In genomic region chr14:30886204-30886603, GRCm38 (mm10) we compare ENCODE assay signal across 25 mouse cellular contexts. TPM values are rescaled to one million over a fixed set of nuclear protein-coding genes. Genes with fewer than 3 reads are reported as not detected.
A peak's percentile ranks its signal among the peaks of the same experiment; 100 is the strongest.
DNase-seq lines count a peak whose midpoint lies in the region; ATAC-seq and TF ChIP-seq lines count a peak whose summit lies in the region.
"Had no signal": no experiment of that assay in that cellular context is flagged by ENCODE, and none has a peak within 500 bp of the region (broad histone marks: within the 10 kb centered on the region; RNA-seq: fewer than 3 reads in every experiment).

Gene Itih4 (plus strand): TSS chr14:30886476.

- 0 out of 2 replicates have a peak, but pooled peaks have one; percentile 10 for TF ChIP-seq EP300 in liver, postnatal 0 days (IDR thresholded peaks at IDR 0.05; ENCODE audit: low read depth)

- peak within 1 kb of the TSS; percentile 93 for H3K9ac ChIP-seq in liver, adult 2 months (ENCODE audit: low read depth, low read length)
- no peak within 1 kb of the TSS for H3K9ac ChIP-seq in liver, embryonic 11.5 days (ENCODE audit: low read depth, low read length)
- no peak within 1 kb of the TSS for H3K9ac ChIP-seq in liver, embryonic 13.5 days
- H3K9ac ChIP-seq in liver, postnatal 0 days (replicated peaks) = peak within 1 kb of the TSS; percentile 52
- H3K9ac ChIP-seq: embryonic facial prominence, embryonic 15.5 days; forebrain, embryonic 12.5 days; forebrain, postnatal 0 days; heart, embryonic 13.5 days; hindbrain, embryonic 15.5 days had no signal

- peaks cover 22% of the 10 kb centered on the region for H3K36me3 ChIP-seq in liver, adult 2 months (ENCODE audit: control insufficient read depth, insufficient read depth, low read length)
- H3K36me3 ChIP-seq in liver, embryonic 11.5 days (ENCODE audit: control insufficient read depth, insufficient read depth, low read length) = no peaks in the 10 kb centered on the region
- no peaks in the 10 kb centered on the region for H3K36me3 ChIP-seq in liver, embryonic 13.5 days
- H3K36me3 ChIP-seq in liver, postnatal 0 days (replicated peaks; ENCODE audit: insufficient read depth, low read length) = no peaks in the 10 kb centered on the region
- H3K36me3 ChIP-seq: embryonic facial prominence, embryonic 15.5 days; forebrain, embryonic 12.5 days; G1E; heart, embryonic 13.5 days; hindbrain, embryonic 15.5 days had no signal

- no peak for DNase-seq in adrenal gland, postnatal 10 days
- DNase-seq in adrenal gland, postnatal 25 days = no peak
- peak; percentile 97 for DNase-seq in liver, adult 2 months (ENCODE audit: extremely low read depth, low read depth, low spot score)
- DNase-seq in liver, embryonic 11.5 days (ENCODE audit: low spot score) = no peak
- DNase-seq in liver, embryonic 13.5 days = no peak
- DNase-seq in liver, postnatal 0 days = peak; percentile 70
- DNase-seq in layer of hippocampus, adult 2 months (ENCODE audit: low spot score in 2 of 2) = no peak
- DNase-seq: B cell, adult 2 months; cerebellum, adult 11 months; cerebellum, adult 8-10 months; cerebellum, postnatal 14 days; embryo, embryonic 11 days; forebrain, postnatal 0 days; gastrocnemius, postnatal 25 days; heart, adult 11 months; heart, postnatal 36 days had no signal

- ATAC-seq in liver, embryonic 11.5 days (replicated peaks; ENCODE audit: low FRiP score) = no peak
- no peak for ATAC-seq in liver, embryonic 13.5 days (ENCODE audit: low read depth)
- ATAC-seq in liver, postnatal 0 days = peak; percentile 72
- ATAC-seq: CD4-positive, CD25-positive, alpha-beta regulatory T cell, adult 4 months; forebrain, postnatal 0 days had no signal

- peak; percentile 85 for TF ChIP-seq POLR2A in liver, adult 2 months (IDR thresholded peaks at IDR 0.05; ENCODE audit: extremely low read depth, insufficient read depth, low read length)

- H3K4me3 ChIP-seq in liver, adult 2 months (ENCODE audit: insufficient read depth, low read depth, low read length) = peak within 1 kb of the TSS; percentile 77
- no peak within 1 kb of the TSS for H3K4me3 ChIP-seq in liver, embryonic 11.5 days (ENCODE audit: low read depth, low read length)
- no peak within 1 kb of the TSS for H3K4me3 ChIP-seq in liver, embryonic 13.5 days (replicated peaks)
- peak within 1 kb of the TSS; percentile 41 for H3K4me3 ChIP-seq in liver, postnatal 0 days (ENCODE audit: low read depth, low read length)
- no peak within 1 kb of the TSS for H3K4me3 ChIP-seq in layer of hippocampus, adult 2 months
- H3K4me3 ChIP-seq: embryonic facial prominence, embryonic 15.5 days; forebrain, embryonic 12.5 days; heart, embryonic 13.5 days; hindbrain, embryonic 15.5 days had no signal

- no peak within 1 kb of the TSS for H3K4me2 ChIP-seq in liver, embryonic 11.5 days
- peak within 1 kb of the TSS; percentile 25 for H3K4me2 ChIP-seq in liver, embryonic 13.5 days
- H3K4me2 ChIP-seq in liver, postnatal 0 days (ENCODE audit: low read depth, low read length) = peak within 1 kb of the TSS; percentile 66
- H3K4me2 ChIP-seq: embryonic facial prominence, embryonic 15.5 days; forebrain, embryonic 12.5 days; heart, embryonic 13.5 days; hindbrain, embryonic 15.5 days had no signal

- no peak for TF ChIP-seq CTCF in liver, adult 2 months (IDR thresholded peaks at IDR 0.05; ENCODE audit: low read depth, low read length)
- no peak for TF ChIP-seq CTCF in liver, postnatal 0 days (IDR thresholded peaks at IDR 0.05; ENCODE audit: low read depth)
- TF ChIP-seq CTCF in layer of hippocampus, adult 2 months (conservative IDR thresholded peaks at IDR 0.05) = no peak

- H3K9me3 ChIP-seq in liver, embryonic 11.5 days (ENCODE audit: control insufficient read depth, low read length) = no peaks in the 10 kb centered on the region
- H3K9me3 ChIP-seq in liver, embryonic 13.5 days (replicated peaks) = no peaks in the 10 kb centered on the region
- no peaks in the 10 kb centered on the region for H3K9me3 ChIP-seq in liver, postnatal 0 days (ENCODE audit: low read length)
- H3K9me3 ChIP-seq: embryonic facial prominence, embryonic 15.5 days; forebrain, embryonic 12.5 days; G1E; heart, embryonic 13.5 days; hindbrain, embryonic 15.5 days had no signal

- WGBS in liver, adult 2 months = 32% methylated on average over 3 of the region's 3 CpGs
- 80% methylated on average over 3 of the region's 3 CpGs for WGBS in liver, embryonic 11.5 days
- WGBS in liver, embryonic 13.5 days (ENCODE audit: insufficient replicate concordance) = 61% methylated on average over 3 of the region's 3 CpGs
- WGBS in liver, postnatal 0 days (ENCODE audit: insufficient replicate concordance) = 65% methylated on average over 3 of the region's 3 CpGs

- peak within 1 kb of the TSS; percentile 99 for H3K27ac ChIP-seq in liver, adult 2 months (replicated peaks; ENCODE audit: insufficient read depth, low read depth, low read length)
- no peak within 1 kb of the TSS for H3K27ac ChIP-seq in liver, embryonic 11.5 days (ENCODE audit: low read depth, low read length)
- peak within 1 kb of the TSS; percentile 47 for H3K27ac ChIP-seq in liver, embryonic 13.5 days
- H3K27ac ChIP-seq in liver, postnatal 0 days (ENCODE audit: low read depth) = peak within 1 kb of the TSS; percentile 78
- H3K27ac ChIP-seq in layer of hippocampus, adult 2 months = no peak within 1 kb of the TSS
- H3K27ac ChIP-seq: embryonic facial prominence, embryonic 15.5 days; forebrain, embryonic 12.5 days; heart, embryonic 13.5 days; hindbrain, embryonic 15.5 days had no signal

- H3K79me2 ChIP-seq in liver, adult 2 months (ENCODE audit: control insufficient read depth, insufficient read depth, low read length) = peaks cover 6% of the 10 kb centered on the region; the same call in 1 of the 2 replicates

- no peaks in the 10 kb centered on the region for H3K27me3 ChIP-seq in liver, adult 2 months (ENCODE audit: control insufficient read depth, insufficient read depth, low read length)
- no peaks in the 10 kb centered on the region; the same call in 1 of the 2 replicates for H3K27me3 ChIP-seq in liver, embryonic 11.5 days (replicated peaks; ENCODE audit: control insufficient read depth, insufficient read depth, low read length)
- no peaks in the 10 kb centered on the region for H3K27me3 ChIP-seq in liver, embryonic 13.5 days
- H3K27me3 ChIP-seq in liver, postnatal 0 days (ENCODE audit: insufficient read depth, low read length) = no peaks in the 10 kb centered on the region
- H3K27me3 ChIP-seq: embryonic facial prominence, embryonic 15.5 days; forebrain, embryonic 12.5 days; hindbrain, embryonic 15.5 days had no signal

- H3K4me1 ChIP-seq in liver, adult 2 months (ENCODE audit: control insufficient read depth, insufficient read depth, low read length) = peaks cover 18% of the 10 kb centered on the region
- H3K4me1 ChIP-seq in liver, embryonic 11.5 days (replicated peaks; ENCODE audit: control insufficient read depth, insufficient read depth, low read length) = peaks cover 6% of the 10 kb centered on the region; the same call in 1 of the 2 replicates
- H3K4me1 ChIP-seq in liver, embryonic 13.5 days (replicated peaks) = peaks cover 19% of the 10 kb centered on the region
- peaks cover 8% of the 10 kb centered on the region for H3K4me1 ChIP-seq in liver, postnatal 0 days (ENCODE audit: insufficient read depth)
- H3K4me1 ChIP-seq: hindbrain, embryonic 15.5 days had no signal

RNA-seq across cellular contexts. Expression of gene Itih4, which starts in this region (rescaled TPM):
- 100 to 1,000 TPM; 167 to 428 TPM for total RNA-seq in adrenal gland, postnatal 10 days (2021)
- total RNA-seq in adrenal gland, postnatal 25 days (2021) = 0.46 and 17.5 TPM in 2 replicates
- total RNA-seq in liver, adult 2 months (2014; rRNA removed) = 1,004 and 1,280 TPM in 2 replicates
- polyA plus RNA-seq in liver, adult 2 months (2012; rRNA removed) = 1,016 and 1,052 TPM in 2 replicates
- 3.4 and 4.4 TPM in 2 replicates for polyA plus RNA-seq in liver, embryonic 11.5 days (2014; fragmentation: Nextera tagmentation; extraction: Ambion mirVana)
- polyA plus RNA-seq in liver, embryonic 13.5 days (2015; fragmentation: Nextera tagmentation; extraction: Ambion mirVana) = 25.3 and 27.0 TPM in 2 replicates
- 631 and 661 TPM in 2 replicates for polyA plus RNA-seq in liver, postnatal 0 days (2015; fragmentation: Nextera tagmentation; extraction: Ambion mirVana)
- total RNA-seq in layer of hippocampus, adult 2 months (2021) = under 1 TPM in 1 of 2 experiments, not detected in 1; 0.36 TPM
- total RNA-seq: common myeloid progenitor, adult 5-6 weeks; forebrain, postnatal 0 days; gastrocnemius, postnatal 25 days had no signal
- polyA plus RNA-seq: CD4-positive, CD25-positive, alpha-beta regulatory T cell, adult 4 months; embryonic facial prominence, embryonic 11.5 days; embryonic facial prominence, embryonic 15.5 days; forebrain, embryonic 12.5 days; G1E; hindbrain, embryonic 11.5 days; hindbrain, embryonic 15.5 days had no signal

Comparison
In these comparisons a context has a peak if more than half of its experiments do, and no peak if none do; other contexts are left out.
1. RNA of gene Itih4 (polyA plus RNA-seq): 1,016 to 1,052 TPM in liver, adult 2 months and 631 to 661 TPM in liver, postnatal 0 days; 25.3 to 27.0 TPM in liver, embryonic 13.5 days and 3.4 to 4.4 TPM in liver, embryonic 11.5 days; every median in the first group is over 10 times any median in the second.
2. DNase-seq: peak in liver, adult 2 months (single experiment) and liver, postnatal 0 days (single experiment); none in adrenal gland, postnatal 10 days (single experiment), adrenal gland, postnatal 25 days (single experiment), liver, embryonic 11.5 days (single experiment), liver, embryonic 13.5 days (single experiment) and layer of hippocampus, adult 2 months (0 of 2).
3. H3K27ac ChIP-seq: peak in liver, adult 2 months (single experiment), liver, embryonic 13.5 days (single experiment) and liver, postnatal 0 days (single experiment); none in liver, embryonic 11.5 days (single experiment) and layer of hippocampus, adult 2 months (single experiment).
4. H3K4me3 ChIP-seq: peak in liver, adult 2 months (single experiment) and liver, postnatal 0 days (single experiment); none in liver, embryonic 11.5 days (single experiment), liver, embryonic 13.5 days (single experiment) and layer of hippocampus, adult 2 months (single experiment).
5. H3K9ac ChIP-seq: peak in liver, adult 2 months (single experiment) and liver, postnatal 0 days (single experiment); none in liver, embryonic 11.5 days (single experiment) and liver, embryonic 13.5 days (single experiment).